Mouse (Mus musculus) CH12.LX (cell line): ENCODE data around the gene Ecel1. TPM values are rescaled to one million over a fixed set of nuclear protein-coding genes. Genes with fewer than 3 reads are reported as not detected.

Experiments used
- DNase-seq: peaks from one replicate; pipeline ENCODE4 v3.0.0-alpha.2; 2013; ENCODE audit errors: extremely low read depth
- H3K27ac ChIP-seq: 2 replicates; pipeline ENCODE4 v1.5.1; 2012; ENCODE audit warnings: low read depth, mild to moderate bottlenecking, control low read depth, moderate library complexity; ENCODE audit not compliant: insufficient read depth
- H3K27me3 ChIP-seq: replicated peaks from 2 replicates; pipeline ENCODE3; 2012; ENCODE audit warnings: inconsistent platforms
- H3K36me3 ChIP-seq, 2 experiments: replicated peaks in 1 of 2; 2 replicates each; pipeline versions ENCODE3 to v1.6.1; 2012; ENCODE audit warnings: inconsistent platforms in 1 of 2, low read length in 1 of 2, mild to moderate bottlenecking in 1 of 2, mixed read lengths in 1 of 2, moderate library complexity in 1 of 2; ENCODE audit not compliant: control insufficient read depth in 1 of 2, insufficient read depth in 1 of 2
- H3K4me1 ChIP-seq, 2 experiments: 2 replicates each; pipeline ENCODE4 v1.6.1; 2012; ENCODE audit warnings: inconsistent platforms in 1 of 2, moderate library complexity in 1 of 2; ENCODE audit not compliant: insufficient read depth in 2 of 2, control insufficient read depth in 1 of 2
- H3K4me2 ChIP-seq: 2 replicates; pipeline ENCODE4 v1.6.1; 2012; ENCODE audit warnings: low read depth, mild to moderate bottlenecking, control low read depth; ENCODE audit not compliant: poor library complexity, insufficient read depth, severe bottlenecking
- H3K4me3 ChIP-seq, 3 experiments: fragments of 150-350 bp in 1 of 3; sonication (generic) in 1 of 3; replicated peaks in 1 of 3; 2 replicates each; pipeline versions ENCODE3 to v1.5.1; 2011 to 2012; ENCODE audit warnings: low read depth in 2 of 3, low read length in 2 of 3, mild to moderate bottlenecking in 2 of 3, moderate library complexity in 2 of 3, control low read depth in 1 of 3, improper control_type of control experiment in 1 of 3, inconsistent platforms in 1 of 3, mixed read lengths in 1 of 3; ENCODE audit not compliant: poor library complexity in 1 of 3
- H3K79me2 ChIP-seq: replicated peaks from 2 replicates; pipeline ENCODE4 v1.6.1; 2012; ENCODE audit warnings: mild to moderate bottlenecking, moderate library complexity; ENCODE audit not compliant: control insufficient read depth, poor library complexity, insufficient read depth, severe bottlenecking; ENCODE audit errors: extremely low read depth
- H3K9ac ChIP-seq: 2 replicates; pipeline ENCODE4 v1.6.1; 2012; ENCODE audit warnings: low read depth, mild to moderate bottlenecking, control low read depth, moderate library complexity; ENCODE audit not compliant: insufficient read depth
- H3K9me3 ChIP-seq: replicated peaks from 2 replicates; pipeline ENCODE3; 2012; ENCODE audit warnings: low read length, inconsistent platforms, mixed read lengths
- CHD1 ChIP-seq: IDR thresholded peaks from 2 replicates; pipeline ENCODE4 v1.6.1; 2012; ENCODE audit warnings: low read depth, low read length, improper control_type of control experiment, inconsistent platforms
- CHD2 ChIP-seq: IDR thresholded peaks from 2 replicates; pipeline ENCODE4 v1.6.1; 2011; ENCODE audit warnings: low read length, improper control_type of control experiment
- CTCF ChIP-seq, 2 experiments: IDR thresholded peaks in 1 of 2; conservative IDR thresholded peaks in 1 of 2; 2 replicates each; pipeline ENCODE4 v1.5.1; 2011 to 2012; ENCODE audit warnings: low read depth in 2 of 2, low read length in 2 of 2, improper control_type of control experiment in 1 of 2, inconsistent platforms in 1 of 2, mild to moderate bottlenecking in 1 of 2, moderate library complexity in 1 of 2
- EP300 ChIP-seq: IDR thresholded peaks from 2 replicates; pipeline ENCODE4 v1.6.1; 2011; ENCODE audit warnings: low read length, improper control_type of control experiment
- GABPA ChIP-seq: IDR thresholded peaks from 2 replicates; pipeline ENCODE4 v1.6.1; 2012; ENCODE audit warnings: low read depth, low read length, improper control_type of control experiment, inconsistent platforms; ENCODE audit not compliant: insufficient replicate concordance
- HCFC1 ChIP-seq: IDR thresholded peaks from 2 replicates; pipeline ENCODE4 v1.6.1; 2012; ENCODE audit warnings: low read depth, mild to moderate bottlenecking, inconsistent platforms, low read length, improper control_type of control experiment
- IRF4 ChIP-seq: IDR thresholded peaks from 2 replicates; pipeline ENCODE4 v1.6.1; 2014; ENCODE audit warnings: low read depth, mild to moderate bottlenecking, inconsistent platforms, low read length, improper control_type of control experiment
- KAT2A ChIP-seq: IDR thresholded peaks from 2 replicates; pipeline ENCODE4 v1.6.1; 2012; ENCODE audit warnings: low read length, improper control_type of control experiment, inconsistent platforms; ENCODE audit not compliant: insufficient replicate concordance
- MAX ChIP-seq: IDR thresholded peaks from 2 replicates; pipeline ENCODE4 v1.6.1; 2011; ENCODE audit warnings: low read length, improper control_type of control experiment
- MEF2A ChIP-seq: IDR thresholded peaks from 2 replicates; pipeline ENCODE4 v1.6.1; 2014; ENCODE audit warnings: low read depth, mild to moderate bottlenecking, inconsistent platforms, low read length, improper control_type of control experiment, borderline replicate concordance
- NELFE ChIP-seq: IDR thresholded peaks from 2 replicates; pipeline ENCODE4 v1.6.1; 2011; ENCODE audit warnings: low read depth, low read length, improper control_type of control experiment
- PAX5 ChIP-seq: IDR thresholded peaks from 2 replicates; pipeline ENCODE4 v1.6.1; 2012; ENCODE audit warnings: low read length, inconsistent platforms, mixed read lengths
- POLR2A ChIP-seq: IDR thresholded peaks from 2 replicates; pipeline ENCODE4 v1.6.1; 2011; ENCODE audit warnings: low read depth, mild to moderate bottlenecking, improper control_type of control experiment, low read length
- POLR2AphosphoS2 ChIP-seq: IDR thresholded peaks from 2 replicates; pipeline ENCODE4 v1.6.1; 2011; ENCODE audit warnings: low read depth, low read length, improper control_type of control experiment
- RAD21 ChIP-seq: IDR thresholded peaks from 2 replicates; pipeline ENCODE4 v1.6.1; 2011; ENCODE audit warnings: low read depth, mild to moderate bottlenecking, low read length, improper control_type of control experiment, moderate library complexity
- RCOR1 ChIP-seq: conservative IDR thresholded peaks from 2 replicates; pipeline ENCODE4 v1.6.1; 2012; ENCODE audit warnings: low read depth, mild to moderate bottlenecking, inconsistent platforms, low read length, improper control_type of control experiment
- SIN3A ChIP-seq: IDR thresholded peaks from 2 replicates; pipeline ENCODE4 v1.6.1; 2012; ENCODE audit warnings: low read length, improper control_type of control experiment, inconsistent platforms
- SMC3 ChIP-seq: IDR thresholded peaks from 2 replicates; pipeline ENCODE4 v1.6.1; 2011; ENCODE audit warnings: low read depth, low read length, improper control_type of control experiment
- TCF12 ChIP-seq: IDR thresholded peaks from 2 replicates; pipeline ENCODE4 v1.6.1; 2014; ENCODE audit warnings: low read depth, mild to moderate bottlenecking, inconsistent platforms, low read length, improper control_type of control experiment
- UBTF ChIP-seq: IDR thresholded peaks from 2 replicates; pipeline ENCODE4 v1.6.1; 2012; ENCODE audit warnings: low read depth, mild to moderate bottlenecking, inconsistent platforms, low read length, improper control_type of control experiment, moderate library complexity
- ZNF384 ChIP-seq: IDR thresholded peaks from 2 replicates; pipeline ENCODE4 v1.6.1; 2012; ENCODE audit warnings: low read depth, low read length, improper control_type of control experiment, inconsistent platforms
- dilution Hi-C: fragments of 300-500 bp; cut with MboI; formaldehyde crosslinking; loops from 2 replicates; pipeline ENCODE4 v1.14.3; 2020; ENCODE audit warnings: low sequenced_read_pairs; ENCODE audit not compliant: extremely low pct_unique_long_range_greater_than_20kb, extremely low pct_ligation_motif_present
- in situ Hi-C: fragments of 300-500 bp; cut with MboI; formaldehyde crosslinking; loops from 3 replicates; pipeline ENCODE4 v1.14.3; 2019; ENCODE audit warnings: low sequenced_read_pairs, low pct_ligation_motif_present, low pct_unique_long_range_greater_than_20kb, mixed read lengths
- polyA plus RNA-seq: library from polyadenylated mRNA; unstranded; fragments of >175 nt; gene quantifications from 2 replicates; pipeline ENCODE4 v1.2.1, GENCODE M21; 2012; ENCODE audit warnings: low read depth; ENCODE audit not compliant: insufficient read length
- total RNA-seq, 2 experiments: library from RNA; depleted of rRNA; stranded (reverse); fragments of 300-350 nt in 1 of 2; fragments of >200 nt in 1 of 2; gene quantifications; 2 replicates each; pipeline ENCODE4 v1.2.3; 2012 to 2014

Gene Ecel1
- total and polyA plus RNA-seq, 3 experiments: not detected

DNA sequence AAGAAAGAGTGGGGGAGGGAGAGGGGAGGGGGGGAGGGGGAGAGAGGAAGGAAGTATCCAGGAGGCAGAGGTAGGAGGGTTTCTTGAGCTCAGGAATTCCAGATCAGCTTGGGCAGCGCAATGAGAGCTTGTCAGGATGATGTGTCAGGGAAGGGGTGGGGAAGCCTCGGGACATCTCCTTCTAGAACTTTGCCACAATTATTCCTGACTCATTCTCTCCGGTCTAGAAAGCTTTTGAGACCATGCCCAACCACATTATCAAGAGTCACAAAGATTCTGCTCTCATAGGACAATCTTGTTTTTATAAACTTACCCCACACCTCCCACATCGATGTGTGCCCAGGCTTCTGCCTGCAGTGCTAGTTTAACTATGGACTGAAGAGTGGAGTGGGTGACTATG is 24.5 kb downstream of the Ecel1 start:
- no peak for DNase-seq
- no peaks in the 10 kb centered on the region for H3K79me2 ChIP-seq
- dilution Hi-C loops (no loop called here), in situ Hi-C loops (no loop called here)
- no peak for TF ChIP-seq RAD21
- TF ChIP-seq KAT2A: no peak
- no peak for TF ChIP-seq IRF4
- no peak for TF ChIP-seq NELFE
- no peak for TF ChIP-seq UBTF
- TF ChIP-seq RCOR1: no peak
- TF ChIP-seq MAX: no peak
- no peak for TF ChIP-seq EP300
- TF ChIP-seq GABPA: no peak
- TF ChIP-seq POLR2A: no peak
- no peak for TF ChIP-seq PAX5
- no peak for TF ChIP-seq CHD2
- TF ChIP-seq CTCF (conservative IDR thresholded peaks at IDR 0.05 in 1 of 2, IDR thresholded peaks at IDR 0.05 in 1 of 2; ENCODE audit: low read depth in 2 of 2, low read length in 2 of 2): no peak
- TF ChIP-seq ZNF384: no peak
- H3K4me3 ChIP-seq: no peak overlapping the region
- no peaks in the 10 kb centered on the region for H3K4me1 ChIP-seq
- no peak overlapping the region for H3K4me2 ChIP-seq
- no peak overlapping the region for H3K9ac ChIP-seq
- H3K27me3 ChIP-seq: peaks cover 4% of the 10 kb centered on the region
- H3K36me3 ChIP-seq: no peaks in the 10 kb centered on the region
- no peaks in the 10 kb centered on the region for H3K9me3 ChIP-seq
- no peak overlapping the region for H3K27ac ChIP-seq

GRCm38 (mm10) chr1:87127206-87128030 is 28.9 kb downstream of the Ecel1 start:
- Histone ChIP-seq H3K9me3 (no peaks in the 10 kb centered on the region), H3K27me3 (peaks cover 4% of the 10 kb centered on the region), H3K9ac (no peak overlapping the region), H3K4me2 (no peak overlapping the region), H3K4me1 (no peaks in the 10 kb centered on the region), H3K36me3 (no peaks in the 10 kb centered on the region), H3K4me3 (no peak overlapping the region), H3K79me2 (no peaks in the 10 kb centered on the region), H3K27ac (no peak overlapping the region)
- TF ChIP-seq CHD1 (no peak), SIN3A (no peak), ZNF384 (no peak), POLR2AphosphoS2 (no peak), NELFE (no peak), TCF12 (no peak), SMC3 (no peak), HCFC1 (no peak), MEF2A (no peak)
- no peak for DNase-seq
- in situ Hi-C loops: no loop called here
- dilution Hi-C loops: no loop called here
